Mouse (Mus musculus) embryo, embryonic 10 days (tissue): ENCODE results near the gene Pdzd2.
"Not testable (repeated sequence)": the region's sequence is repeated elsewhere in the genome, so short reads cannot be mapped to it uniquely, and the experiment has no call there.

Source experiments
- DNase-seq: peaks from one replicate; pipeline ENCODE4 v3.0.0-alpha.2; 2015; ENCODE audit warnings: low spot score

Pdzd2 gene

DNA sequence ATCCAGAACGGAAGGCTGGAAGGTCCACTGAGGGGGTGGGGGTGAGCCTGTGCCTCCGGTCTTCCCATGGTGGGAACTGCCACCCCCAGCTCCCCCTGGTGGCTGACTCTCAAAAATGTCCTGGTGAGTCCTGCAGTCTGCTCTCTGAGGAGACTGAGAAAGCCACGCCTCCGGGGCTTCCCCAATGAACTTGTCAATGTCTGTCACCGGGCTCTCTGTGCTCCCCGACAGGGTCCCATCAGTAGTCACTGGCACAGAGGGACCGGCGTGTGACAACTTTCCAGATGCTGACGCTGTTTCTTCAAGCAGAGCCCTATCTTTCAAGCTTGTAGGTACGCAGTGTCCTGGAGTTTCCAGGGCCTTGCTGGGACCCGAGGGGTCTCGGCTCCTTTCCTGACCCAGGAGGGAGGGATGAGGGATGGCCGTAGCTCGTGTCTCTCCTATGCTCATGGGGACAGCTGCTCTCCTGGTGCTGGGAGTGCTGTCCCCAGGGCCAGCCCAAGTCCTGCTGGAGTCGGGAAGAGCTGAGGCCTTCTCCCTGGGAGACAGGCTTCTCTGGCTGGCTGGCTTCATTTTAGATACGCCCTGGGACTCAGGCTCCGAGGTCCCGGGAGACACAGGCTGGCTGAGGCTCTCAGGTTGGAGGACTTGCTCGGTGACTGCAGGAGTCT, 363.9 kb downstream of the Pdzd2 start:
- peak; percentile 91 for DNase-seq

DNA sequence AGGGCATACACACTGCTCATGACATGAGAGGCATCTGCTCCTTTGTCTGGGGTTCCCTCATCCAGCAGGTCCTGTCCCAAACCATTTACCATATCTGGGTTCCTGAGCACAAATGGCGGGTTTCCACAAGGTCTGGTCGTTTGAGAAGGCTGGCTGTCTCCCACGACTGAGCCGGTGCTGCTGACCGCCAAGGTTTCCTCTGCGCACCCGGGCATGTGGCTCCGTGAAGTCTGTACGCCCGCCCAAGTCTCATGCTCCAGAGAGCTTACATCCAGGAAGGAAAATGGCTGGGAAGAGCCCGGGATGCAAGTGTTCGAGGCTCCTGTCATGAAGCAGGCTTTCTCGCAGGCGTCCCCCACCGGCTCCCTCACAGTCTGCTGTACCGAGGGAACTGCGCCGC, 364.8 kb downstream of the Pdzd2 start:
- no peak for DNase-seq

DNA sequence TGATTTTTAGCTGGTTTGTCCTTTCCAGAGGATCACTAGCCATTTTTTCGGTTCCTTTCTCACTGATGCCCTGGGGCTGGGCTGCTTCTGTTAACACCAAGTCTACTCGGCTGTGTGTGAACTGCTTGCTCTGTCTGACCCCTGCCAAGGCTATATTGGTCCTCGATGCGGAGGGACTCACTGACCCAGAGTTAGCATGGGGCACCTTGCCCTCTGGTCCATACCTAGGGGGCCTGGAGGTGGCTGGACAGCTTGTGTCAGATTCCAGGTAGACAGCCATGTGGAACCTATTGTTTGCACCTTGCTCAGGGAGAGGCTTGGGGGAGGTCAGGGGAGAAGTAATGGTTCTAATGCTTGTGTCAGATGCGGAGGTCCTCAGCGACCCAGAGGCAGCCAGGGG, 365.8 kb downstream of the Pdzd2 start:
- DNase-seq: no peak

DNA sequence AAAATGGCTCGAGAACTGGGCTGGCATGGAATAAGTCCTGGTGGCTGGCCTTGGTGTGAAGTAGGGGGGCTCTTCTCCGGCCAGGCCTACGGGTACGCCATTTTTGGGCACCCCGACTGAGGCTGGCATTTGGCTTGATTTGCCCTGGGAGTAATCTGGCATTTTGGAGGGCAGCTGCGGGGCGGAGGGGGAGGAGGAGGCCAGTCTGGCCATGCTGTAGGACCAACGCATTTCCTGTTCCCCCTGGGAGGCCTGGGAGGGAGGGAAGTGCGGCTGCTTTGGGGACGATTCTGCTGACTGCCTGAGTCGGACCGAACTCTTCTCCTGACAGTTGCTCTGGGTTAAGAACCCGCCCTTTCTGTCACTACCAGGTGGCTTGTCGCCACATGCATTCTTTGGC, 366.2 kb downstream of the Pdzd2 start:
- no peak for DNase-seq

DNA sequence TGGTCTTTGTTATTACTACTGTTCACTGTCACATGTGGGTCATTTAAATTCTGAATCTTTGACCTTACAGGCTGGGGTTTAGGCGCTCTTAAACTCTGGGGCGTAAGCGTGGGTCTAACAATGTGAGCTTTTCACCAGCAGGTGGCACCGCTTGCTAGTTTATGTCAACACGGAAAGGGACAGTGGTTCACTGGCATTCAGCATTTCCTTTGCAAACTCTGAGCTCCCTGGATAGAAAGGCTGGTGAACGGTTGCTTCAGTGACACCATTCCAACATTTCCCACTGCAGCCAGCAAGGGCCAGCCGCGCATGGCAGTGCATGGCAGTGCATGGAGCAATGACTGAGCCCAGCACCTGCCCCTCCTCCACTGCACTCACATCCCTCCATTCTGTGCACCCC, 368.5 kb downstream of the Pdzd2 start:
- DNase-seq: peak; percentile 92

DNA sequence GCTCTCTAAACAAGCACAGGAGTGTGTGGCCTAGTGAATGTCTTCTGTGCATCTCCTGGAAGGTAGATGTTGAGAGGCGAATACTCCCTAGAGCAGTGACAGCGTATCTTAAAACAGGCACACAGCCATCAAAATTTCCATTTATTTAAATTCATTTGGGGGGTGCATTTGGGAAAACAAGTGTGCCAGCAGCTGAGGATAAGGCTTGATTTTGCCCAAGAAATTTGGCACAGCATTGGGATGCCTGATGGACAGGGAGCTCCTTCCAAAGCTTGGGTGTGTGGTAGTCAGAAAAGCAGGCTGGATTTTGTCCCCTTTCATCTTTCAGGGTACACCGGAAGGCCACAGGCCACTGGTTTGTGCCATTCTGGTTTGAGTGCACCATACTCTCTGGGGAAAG, 369.6 kb downstream of the Pdzd2 start:
- no peak for DNase-seq

DNA sequence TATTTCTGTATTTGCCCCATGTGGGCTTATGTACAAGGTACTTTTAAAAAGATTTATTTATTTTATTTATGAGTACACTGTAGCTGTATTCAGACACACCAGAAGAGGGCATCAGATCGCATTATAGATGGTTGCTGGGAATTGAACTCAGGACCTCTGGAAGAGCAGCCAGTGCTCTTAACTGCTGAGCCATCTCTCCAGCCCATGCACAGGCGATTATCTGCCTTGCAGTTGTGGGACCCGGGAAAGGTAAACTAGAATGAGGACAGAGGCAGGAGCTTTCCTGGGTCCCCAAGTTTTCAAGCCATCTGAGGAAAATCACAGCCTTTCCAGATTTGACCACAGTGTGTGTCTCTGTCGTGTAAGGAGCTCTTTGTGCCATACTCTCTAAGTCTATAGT, 370.9 kb downstream of the Pdzd2 start:
- no peak for DNase-seq

DNA sequence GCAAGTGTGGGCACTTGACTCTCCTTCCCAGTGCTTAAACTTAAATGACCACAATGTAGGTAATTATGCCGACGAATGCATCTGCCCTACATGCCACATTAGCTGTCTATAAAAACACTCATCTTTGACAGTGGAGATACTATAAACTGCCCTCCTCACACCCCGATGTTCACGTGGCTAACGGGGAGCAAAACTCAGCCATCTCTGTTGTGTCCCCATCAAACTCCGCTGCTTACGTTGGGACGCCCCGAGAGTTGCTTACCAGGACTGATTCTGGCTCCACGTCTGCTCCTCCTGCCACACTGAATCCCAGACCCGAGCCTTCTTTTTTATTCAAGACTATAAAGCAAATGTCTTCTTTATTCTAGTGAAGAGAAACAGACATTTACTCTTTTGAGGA, 371.4 kb downstream of the Pdzd2 start:
- no peak for DNase-seq

DNA sequence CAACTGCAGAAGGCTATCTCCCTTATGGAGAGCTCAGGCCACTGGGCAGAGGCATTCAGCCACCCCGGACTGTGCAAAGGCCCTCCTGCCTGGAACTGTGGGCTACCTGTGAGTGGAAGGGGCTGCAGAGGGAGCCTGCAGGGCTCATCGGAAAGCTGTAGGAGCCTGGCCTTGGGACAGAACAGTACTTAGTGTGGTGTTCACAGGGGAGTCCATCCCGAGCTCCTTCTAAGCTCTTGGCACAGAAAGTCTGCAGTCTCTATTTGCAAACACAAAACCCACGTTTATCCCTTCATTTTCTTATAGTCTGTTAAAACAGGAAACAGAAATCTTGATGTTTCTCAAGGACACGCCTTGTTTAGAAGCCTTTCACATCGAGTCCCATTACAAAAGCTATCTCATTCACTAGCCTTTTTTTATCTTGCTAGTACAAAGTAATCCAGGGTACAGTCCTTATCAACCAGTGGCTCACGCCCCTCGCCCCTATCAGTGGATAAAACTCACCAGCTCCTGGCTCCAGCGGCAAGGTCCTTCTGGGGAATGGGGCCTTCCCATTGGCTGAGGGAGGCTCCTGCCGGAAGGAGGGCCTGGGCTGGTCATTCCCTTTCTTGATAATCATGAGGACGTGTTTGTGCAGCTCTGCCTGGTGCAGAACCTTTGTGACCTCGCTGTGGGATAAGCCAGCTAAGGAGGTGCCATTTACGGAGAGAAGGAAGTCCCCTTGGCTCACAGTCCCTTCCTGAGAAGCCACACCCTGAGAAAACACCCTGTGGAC, 372.2 kb downstream of the Pdzd2 start:
- peak; percentile 21 for DNase-seq

DNA sequence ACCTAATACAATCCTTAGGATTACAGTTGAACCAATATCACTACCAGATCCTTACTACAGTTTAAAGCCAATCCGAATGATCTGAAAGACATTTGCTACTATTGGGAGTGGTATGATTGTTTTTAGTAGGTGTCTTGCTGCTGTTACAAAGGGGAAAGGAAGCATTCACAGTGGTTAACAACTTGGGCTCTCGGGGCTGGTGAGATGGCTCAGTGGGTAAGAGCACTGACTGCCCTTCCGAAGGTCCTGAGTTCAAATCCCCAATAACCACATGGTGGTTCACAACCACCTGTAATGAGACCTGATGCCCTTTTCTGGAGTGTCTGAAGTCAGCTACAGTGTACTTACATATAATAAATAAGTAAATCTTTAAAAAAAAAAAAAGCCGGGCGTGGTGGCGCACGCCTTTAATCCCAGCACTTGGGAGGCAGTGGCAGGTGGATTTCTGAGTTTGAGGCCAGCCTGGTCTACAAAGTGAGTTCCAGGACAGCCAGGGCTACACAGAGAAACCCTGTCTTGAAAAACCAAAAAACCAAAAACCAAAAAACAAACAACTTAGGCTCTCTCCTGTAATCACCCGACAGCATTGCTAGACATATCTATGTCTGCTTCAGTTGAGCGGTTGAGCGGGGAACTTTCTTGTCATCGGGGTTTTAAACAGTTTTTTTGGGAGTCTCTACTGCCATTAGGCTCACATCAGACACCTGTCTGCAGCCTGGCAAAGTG, 373.0 kb downstream of the Pdzd2 start:
- not testable (repeated sequence) for DNase-seq

DNA sequence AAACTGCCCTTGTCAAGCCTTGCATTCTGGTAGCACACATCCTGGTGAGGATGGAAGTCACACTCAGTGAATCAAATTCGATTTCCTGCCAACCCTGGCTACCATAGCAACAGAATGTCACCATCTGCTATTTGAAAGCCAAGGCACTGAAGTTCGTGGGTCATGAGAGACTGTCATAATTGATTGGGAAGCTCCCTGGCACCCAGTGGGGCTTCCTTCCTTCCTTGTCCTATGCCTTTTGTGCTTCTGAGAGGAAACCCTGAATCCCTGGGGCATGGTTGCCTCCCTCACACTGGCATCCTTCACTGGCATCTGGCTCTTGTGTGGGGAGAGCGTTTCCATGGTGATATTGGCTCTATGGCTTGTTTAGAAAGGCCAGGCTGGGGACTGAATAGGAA, 373.7 kb downstream of the Pdzd2 start:
- peak; percentile 66 for DNase-seq

DNA sequence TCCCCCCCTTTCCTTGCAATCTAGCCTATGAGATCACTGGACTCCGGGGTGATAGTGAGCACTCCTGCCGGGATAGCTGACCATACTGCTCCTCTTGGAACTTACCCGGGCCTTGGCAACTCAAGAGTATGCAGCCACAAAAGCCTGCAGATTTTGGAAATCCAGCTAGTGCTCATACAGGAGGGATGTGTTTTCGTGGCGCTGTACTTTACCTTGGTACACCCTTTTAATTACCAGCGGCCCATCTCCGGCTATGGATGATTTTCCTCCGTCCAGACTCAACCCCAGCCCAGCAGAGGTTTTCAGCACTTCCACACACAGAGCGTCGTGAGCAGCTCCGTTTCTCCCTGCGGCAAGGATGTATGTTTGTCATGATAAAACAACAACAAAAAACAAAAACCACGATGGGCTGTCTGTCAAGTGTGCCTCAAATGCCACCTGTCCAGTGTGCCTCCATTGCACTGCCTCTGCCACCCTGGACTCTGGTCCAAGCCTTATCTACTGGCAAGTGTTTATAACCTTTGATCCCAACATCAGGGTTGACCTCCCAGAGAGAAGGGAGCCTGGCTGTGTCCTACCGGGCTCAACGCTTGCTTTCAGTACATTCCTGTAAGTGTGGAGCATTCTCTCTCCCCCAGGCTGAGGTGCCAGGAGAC, 374.2 kb downstream of the Pdzd2 start:
- no peak for DNase-seq

DNA sequence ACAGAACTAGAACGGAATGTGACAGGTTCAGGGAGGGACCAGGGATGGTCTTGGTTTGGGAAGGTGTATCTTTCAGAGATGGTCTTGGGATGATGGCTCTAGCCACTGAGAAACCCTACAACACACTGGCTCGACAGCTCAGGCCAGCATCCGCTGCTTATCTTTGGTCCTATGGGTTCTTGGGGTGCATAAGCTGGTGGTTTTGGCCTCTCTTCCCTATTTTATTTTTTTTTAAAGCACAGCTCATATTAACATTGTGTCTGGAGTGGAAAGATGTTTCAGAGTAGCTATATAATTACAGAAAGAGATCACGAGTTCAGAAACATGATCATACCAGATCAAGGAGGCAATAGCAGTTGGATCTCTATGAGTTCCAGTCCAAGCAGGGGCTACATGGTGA, 375.6 kb downstream of the Pdzd2 start:
- no peak for DNase-seq

DNA sequence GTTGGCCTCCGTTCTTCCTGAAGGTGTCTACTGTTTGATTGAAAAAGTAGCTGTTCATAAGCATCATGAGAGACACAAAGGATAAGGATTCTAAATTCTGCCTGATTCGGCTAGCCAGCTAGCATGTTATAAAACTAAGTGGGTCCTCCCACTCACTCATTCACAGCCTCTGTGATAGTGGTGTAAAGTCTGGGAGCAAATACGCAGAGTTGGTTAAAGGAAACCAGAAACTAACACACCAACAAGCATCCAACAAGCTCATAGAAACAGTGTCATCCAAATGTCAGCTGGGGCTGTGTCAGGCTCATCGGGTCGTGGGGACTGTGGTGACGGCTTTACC, 377.1 kb downstream of the Pdzd2 start:
- DNase-seq: no peak

DNA sequence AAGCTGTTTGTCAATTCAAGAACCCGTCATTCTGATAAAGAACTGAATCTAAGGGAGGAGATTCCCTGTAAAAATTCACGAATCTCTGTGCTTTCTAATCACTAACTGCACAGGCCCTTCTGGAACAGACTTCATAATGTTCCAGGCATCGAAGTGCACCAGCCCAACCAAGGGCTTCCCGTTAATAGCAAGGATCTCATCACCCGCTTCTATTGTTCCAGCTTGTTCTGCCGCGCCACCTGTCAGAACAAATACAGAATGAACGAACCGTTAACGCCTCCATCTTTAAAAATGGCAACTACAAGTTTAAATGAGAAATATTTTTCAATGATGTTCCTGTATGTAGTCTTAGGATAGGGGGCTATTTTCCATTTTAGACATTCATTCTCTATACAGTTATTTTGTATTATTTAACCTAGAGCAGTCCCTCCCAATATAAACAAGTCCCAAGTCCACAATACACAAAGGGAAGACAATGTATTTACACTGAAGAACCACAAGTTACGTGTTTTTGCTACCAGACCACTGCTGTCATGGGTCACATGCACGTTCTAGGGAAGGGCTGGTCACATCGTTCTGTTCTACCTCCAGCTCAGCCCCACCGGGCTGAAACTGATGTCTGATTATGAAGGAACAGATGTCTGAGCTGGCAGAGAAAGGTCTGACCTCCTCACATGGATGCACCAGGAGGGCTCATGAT, 377.6 kb downstream of the Pdzd2 start:
- no peak for DNase-seq

DNA sequence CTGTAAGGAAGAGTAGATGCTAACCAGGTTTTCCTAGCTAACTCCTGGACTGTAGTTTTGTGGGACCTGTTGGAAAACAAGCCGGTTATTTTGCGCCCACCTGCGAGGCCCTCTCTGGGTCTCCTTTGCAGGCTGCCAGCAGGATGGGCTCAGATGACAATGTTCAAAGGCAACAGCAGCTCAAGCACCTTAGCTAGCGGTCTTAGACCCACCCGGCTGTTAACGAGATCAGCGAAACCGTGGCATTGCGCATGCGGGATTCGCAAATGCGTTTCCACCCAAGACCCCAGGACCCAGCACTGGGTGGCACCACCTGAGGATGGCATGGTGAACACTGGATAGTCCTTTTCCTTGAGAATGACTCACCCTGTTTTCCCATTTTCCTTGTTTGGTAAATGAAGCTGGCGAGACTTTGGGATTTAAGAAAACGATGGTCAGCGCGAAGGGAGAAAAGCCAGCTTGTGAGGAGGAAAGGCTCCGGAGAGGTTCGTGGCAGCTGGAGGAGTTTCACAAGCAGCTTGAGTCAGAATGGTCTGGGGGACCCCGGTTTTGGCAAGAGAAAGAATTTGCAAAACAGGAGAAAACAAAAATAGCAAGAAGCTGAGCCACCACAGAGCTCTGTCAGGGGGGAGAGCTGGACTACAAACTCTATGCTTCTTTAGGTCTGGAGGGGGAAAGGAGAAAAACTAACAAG, 379.1 kb downstream of the Pdzd2 start:
- no peak for DNase-seq

DNA sequence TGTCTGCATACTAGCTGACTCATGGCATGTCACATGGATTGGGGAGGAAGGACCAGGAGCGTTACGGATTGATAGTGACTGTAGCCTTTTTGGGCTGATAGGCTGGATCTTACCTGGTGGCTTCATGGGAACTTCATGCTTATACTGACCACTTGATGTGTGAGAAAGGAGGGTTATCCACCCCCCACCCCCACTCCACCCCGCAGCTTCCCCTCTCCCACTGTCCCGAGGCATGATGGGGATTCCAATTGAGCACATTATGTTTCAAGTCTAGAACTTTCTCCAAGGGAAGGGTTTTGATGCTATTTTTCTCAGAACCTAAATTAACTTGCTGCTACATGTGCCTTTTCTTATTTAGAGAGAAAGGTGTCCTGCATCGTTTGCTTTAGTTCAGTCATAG, 381.3 kb downstream of the Pdzd2 start:
- no peak for DNase-seq

DNA sequence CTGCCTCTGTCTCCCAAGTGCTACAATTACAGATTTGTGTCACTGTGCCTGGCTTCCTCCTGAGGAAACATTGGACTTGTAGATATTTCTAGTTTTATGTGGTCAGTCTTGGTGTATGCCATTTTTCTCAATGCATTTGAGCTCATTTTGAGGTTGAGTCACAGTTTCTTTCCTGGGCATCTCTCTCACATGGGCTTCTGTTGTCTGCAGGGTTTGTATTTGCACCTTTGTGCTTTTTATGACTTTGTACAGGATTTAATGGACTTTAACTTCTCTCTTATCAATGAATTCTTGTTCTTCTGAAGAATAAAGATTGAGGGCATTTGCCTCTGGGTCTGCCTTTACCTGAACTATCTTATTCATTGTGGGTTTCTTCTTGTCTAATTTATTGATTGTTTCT, 382.3 kb downstream of the Pdzd2 start:
- DNase-seq: no peak

DNA sequence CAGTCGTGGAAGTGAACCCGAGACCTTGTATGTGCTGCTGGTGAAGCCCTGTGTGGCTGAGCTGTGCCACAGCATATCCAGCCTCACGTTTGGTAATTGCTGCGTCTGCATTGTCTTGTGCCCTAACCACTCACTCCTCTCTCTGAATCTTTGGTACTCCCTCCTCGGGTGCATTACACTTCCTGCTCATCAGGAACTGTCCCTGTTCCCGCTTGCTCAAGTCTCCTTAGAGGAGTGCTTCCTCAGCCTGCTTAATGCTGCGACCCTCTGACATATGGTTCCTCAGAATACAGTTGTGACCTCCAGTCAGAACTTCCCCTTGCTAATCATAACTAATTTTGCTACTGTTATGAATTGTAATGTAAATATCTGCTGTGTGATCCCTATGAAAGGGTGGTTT, 383.8 kb downstream of the Pdzd2 start:
- no peak for DNase-seq

DNA sequence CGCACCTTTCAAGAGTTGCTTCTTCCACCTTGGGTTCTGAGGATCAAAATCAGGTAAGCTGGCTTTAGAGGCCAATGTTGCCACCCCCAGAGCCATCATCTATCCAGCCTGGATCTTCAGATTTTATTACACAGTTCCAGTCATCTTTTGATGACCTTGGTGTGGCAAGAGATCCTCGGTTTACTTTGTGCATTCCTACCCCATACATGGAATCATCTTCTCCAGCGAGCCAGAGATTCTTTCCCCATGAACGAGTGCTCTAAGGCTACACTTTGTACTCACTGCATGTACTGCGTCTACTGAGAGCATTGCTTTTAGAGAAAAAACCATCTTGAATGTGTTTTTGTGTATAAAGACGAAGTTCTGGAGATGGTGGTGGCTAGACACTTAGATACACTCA, 384.5 kb downstream of the Pdzd2 start:
- DNase-seq: no peak

DNA sequence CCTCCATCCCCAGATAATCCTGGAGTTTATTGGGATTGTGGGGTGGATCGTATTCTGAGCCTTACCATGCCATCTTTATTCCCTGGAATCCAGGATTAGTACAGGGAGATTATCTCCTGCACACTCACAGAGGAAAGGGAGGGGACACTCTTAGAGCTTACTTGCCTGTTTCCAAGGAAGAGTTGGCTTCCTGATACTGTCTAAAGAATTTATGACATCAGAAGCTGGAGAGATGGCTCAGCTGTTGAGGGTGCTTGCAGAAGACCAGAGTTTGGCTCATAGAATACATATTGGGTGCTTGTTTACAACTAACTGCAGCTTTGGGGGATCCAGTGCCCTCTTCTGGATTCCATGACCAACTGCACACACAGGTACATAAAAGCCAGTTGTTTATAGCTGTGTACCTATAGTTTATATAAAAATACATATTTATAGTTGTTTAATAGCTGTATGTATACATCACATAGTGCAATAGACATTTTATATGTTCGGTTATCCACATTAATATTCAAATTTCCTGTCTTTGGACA, 385.4 kb downstream of the Pdzd2 start:
- no peak for DNase-seq
